Mouse (Mus musculus) erythroblast, embryonic 14.5 days (primary cell): ENCODE results near the gene 1700015G11Rik.

Experiments used
- GATA1 ChIP-seq: IDR thresholded peaks from 2 replicates; pipeline ENCODE4 v1.6.1; 2012; ENCODE audit warnings: low read length, inconsistent platforms, mixed read lengths
- TAL1 ChIP-seq: IDR thresholded peaks from 3 replicates; pipeline ENCODE4 v1.6.1; 2012; ENCODE audit warnings: low read length, inconsistent platforms, mixed read lengths

DNA sequence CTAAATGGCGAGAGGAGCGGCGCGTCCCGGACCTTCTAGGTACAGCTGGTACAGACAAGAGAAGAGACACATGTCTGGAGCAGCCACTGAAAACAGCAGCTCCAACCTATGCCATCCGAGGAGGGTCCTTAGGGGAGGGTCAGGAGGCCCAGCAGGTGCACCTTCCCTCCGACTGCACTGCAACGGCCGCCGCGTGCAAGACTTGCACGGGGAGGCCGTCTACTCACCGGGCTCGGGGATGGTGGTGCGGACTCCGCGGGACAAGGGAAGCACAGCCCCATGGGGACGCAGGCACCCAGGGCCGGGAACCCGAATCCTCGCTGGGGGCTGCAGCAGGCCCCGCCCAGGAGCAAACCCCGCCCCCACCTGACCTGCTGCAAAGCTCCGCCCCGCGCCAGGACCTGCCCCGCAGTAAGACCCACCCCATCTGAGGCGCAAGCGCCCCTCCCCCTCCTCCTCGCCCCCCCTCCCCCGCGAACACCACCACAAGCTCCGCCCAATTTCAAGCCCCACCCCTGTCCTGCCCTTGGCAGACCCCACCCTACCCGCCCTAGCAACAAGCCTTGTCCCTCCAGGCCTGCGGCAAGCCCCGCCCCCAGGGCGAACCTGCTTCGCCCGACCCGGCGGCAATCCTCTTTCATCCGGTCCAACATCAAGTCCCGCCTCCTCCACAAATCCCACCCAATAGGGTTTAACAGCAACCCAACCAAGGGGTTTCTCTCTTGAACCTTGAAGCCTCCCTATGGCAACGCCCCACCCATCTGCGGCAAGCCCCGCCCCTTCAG lies 9.8 kb downstream of the 1700015G11Rik start, which contains the start of gene Svip:
- no peak for TF ChIP-seq TAL1
- no peak for TF ChIP-seq GATA1
